Mouse (Mus musculus) spleen, embryonic (tissue): Measurements from ENCODE around the gene Hdac9.
"Not testable (repeated sequence)": the region's sequence is repeated elsewhere in the genome, so short reads cannot be mapped to it uniquely, and the experiment has no call there.

Experiments used
- CTCF ChIA-PET: fragments of 350-600 bp; sonication (Branson Sonifier 250); formaldehyde crosslinking; loops from one replicate; lab custom pipeline; 2022; lab: Charles Lee

The Hdac9 gene

DNA sequence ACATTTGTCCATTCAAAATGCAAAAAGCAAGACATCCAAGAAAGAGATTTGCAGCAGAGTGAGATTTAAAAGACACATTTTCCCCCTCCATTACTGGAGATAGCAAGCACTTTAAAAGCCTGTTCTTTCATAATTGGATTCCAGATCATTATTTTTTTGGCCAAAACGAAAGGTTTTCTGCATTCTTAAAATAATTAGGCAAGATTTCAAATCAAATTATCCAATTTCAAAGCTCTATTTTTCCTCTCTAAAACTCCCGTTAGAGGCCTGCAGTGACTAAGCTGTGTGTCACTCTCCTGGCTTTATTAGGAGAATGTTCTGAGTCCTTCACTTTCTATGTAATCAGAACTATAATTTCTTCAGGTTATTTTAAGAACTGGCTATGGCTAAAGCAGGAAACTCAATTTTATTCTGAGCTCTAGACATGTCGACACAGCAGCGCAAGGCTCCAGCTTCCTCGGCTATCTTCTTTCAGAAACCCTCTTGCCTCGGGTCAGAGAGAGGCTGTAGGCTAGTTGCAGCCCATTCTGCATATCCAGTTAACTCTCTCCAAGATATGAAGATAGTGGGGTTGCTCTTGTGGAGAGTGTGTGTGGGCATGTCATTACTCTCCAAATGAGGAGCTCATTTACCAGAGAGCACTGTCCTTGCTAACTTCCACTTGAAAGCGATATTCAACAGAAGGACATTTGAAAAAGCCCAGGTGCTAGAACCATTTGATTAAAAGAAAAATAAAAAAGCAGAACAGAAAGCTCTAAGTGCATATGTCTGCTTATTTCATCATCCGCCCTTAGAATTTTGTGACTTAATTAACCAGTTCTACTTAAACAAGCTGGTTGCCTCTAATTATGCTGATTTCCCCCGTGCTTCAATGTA is 417.9 kb downstream of the Hdac9 start:
- CTCF ChIA-PET = no interaction called here

- CTCF ChIA-PET = no interaction called here
These were observed 418.6 kb downstream of the Hdac9 start for GRCm38 (mm10) chr12:34498331-34498730.

DNA sequence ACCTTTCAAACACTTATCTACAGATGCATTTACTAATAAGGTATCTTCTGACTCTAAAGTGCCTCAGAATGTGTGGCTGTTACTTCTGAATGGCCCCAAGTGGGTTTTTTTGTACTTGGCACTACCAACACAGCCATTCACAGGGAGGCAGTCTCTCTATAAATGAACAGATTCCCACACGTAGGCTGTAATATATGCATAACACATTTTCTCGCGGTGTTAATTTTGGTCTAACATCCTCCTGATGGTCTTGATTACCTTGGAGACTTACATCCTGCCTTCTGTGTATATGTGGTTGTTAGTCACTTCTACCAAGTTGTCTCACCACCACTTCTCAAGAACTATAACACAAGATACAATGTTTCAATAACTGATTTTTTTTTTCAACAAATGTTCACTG is 419.2 kb downstream of the Hdac9 start:
- CTCF ChIA-PET = no interaction called here

- CTCF ChIA-PET = interaction anchor here (0.9 kb wide), 1 partner anchor 20 kb away, joined by 3 read pairs; no protein-coding TSS in a partner anchor
These were observed 421.0 kb downstream of the Hdac9 start for GRCm38 (mm10) chr12:34495940-34496339.

- CTCF ChIA-PET = no interaction called here
These were observed 427.3 kb downstream of the Hdac9 start for GRCm38 (mm10) chr12:34489629-34490028.

DNA sequence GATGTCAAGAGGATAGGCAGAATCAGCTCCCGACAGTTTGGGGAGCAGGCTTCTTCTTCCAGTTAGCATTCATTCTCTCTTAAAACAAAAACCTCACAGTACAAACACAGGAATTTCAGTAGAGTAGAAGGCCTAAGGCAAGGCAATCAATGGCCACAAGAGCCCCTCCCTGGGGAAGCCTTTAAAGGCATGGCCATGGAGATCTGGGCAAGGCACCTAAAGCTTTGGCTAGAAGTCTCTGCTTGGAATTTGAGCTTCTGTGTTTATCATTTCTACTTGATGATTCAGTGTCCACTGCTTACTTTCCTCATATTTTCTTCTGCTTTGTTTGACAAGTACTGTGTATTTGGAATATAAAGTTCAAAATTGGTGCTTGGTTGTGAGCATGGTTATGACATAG is 429.2 kb downstream of the Hdac9 start:
- CTCF ChIA-PET = no interaction called here

DNA sequence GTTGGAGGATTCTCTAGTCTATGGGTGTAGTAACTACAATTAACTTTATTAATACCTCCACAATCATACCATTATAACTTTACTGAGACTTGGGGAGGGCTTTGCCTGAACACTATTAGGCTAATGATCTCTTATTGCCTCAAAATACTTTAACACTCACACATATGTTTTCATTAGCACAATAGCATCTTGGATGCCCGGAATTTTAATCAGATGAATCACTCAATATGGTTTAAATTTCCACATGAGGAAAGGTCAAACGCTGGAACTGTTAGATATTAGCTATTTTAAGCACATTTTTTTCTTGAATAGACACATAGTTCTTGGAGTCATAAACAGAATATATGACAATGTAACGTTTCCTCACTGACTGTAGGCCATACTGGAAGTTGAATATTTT is 429.9 kb downstream of the Hdac9 start:
- CTCF ChIA-PET = no interaction called here

- CTCF ChIA-PET = no interaction called here
These were observed 430.9 kb downstream of the Hdac9 start for GRCm38 (mm10) chr12:34486016-34486415.

DNA sequence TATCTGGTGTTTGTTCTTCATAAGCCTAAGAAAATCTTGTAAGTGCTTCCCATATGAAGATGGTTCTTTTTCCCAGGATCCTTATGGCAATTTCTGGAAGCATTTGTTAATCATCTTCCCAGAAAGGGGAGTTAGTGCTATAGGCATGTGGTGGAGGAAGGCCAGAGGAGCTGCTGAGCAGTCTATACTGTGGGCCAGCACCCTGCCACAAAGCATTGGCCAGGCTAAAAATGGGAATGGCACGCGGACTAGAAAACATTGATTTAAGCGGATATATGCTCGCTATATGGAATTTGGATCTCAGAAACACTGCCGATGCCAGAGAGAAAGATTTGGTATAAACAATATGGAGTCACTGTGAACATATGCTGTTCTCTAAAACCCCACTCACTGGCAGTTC is 435.2 kb downstream of the Hdac9 start:
- CTCF ChIA-PET = no interaction called here

GRCm38 (mm10) chr12:34472949-34473651 is 443.8 kb downstream of the Hdac9 start:
- CTCF ChIA-PET = no interaction called here

GRCm38 (mm10) chr12:34472542-34472941 is 444.4 kb downstream of the Hdac9 start:
- CTCF ChIA-PET = no interaction called here

- CTCF ChIA-PET = interaction anchor here (0.7 kb wide), 1 partner anchor 576 kb away, joined by 3 read pairs; no protein-coding TSS in a partner anchor
These were observed 455.2 kb downstream of the Hdac9 start for GRCm38 (mm10) chr12:34461728-34462127.

GRCm38 (mm10) chr12:34452643-34453042 is 464.3 kb downstream of the Hdac9 start:
- CTCF ChIA-PET = no interaction called here

GRCm38 (mm10) chr12:34451198-34451597 is 465.7 kb downstream of the Hdac9 start:
- CTCF ChIA-PET = no interaction called here

GRCm38 (mm10) chr12:34444724-34445123 is 472.2 kb downstream of the Hdac9 start:
- CTCF ChIA-PET = not testable (repeated sequence)

DNA sequence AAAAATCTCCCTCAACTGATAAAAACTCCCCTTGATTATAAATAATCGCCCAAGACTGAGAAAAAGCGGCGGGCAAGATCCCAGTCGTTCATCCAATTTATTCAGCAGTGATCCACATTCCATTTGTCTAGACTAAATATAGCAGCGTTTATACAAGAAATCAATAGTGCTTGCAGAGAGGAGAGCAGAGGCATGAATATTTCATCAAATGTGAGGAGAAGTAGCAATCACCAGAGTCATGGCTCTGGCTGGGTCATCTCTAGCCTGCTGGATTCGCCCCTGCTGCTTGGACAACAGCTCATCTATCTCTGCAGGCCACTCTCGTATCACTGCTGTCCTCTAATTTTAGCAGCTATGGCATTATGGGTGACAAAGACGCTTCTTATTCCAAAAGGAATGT is 476.0 kb downstream of the Hdac9 start:
- CTCF ChIA-PET = no interaction called here

DNA sequence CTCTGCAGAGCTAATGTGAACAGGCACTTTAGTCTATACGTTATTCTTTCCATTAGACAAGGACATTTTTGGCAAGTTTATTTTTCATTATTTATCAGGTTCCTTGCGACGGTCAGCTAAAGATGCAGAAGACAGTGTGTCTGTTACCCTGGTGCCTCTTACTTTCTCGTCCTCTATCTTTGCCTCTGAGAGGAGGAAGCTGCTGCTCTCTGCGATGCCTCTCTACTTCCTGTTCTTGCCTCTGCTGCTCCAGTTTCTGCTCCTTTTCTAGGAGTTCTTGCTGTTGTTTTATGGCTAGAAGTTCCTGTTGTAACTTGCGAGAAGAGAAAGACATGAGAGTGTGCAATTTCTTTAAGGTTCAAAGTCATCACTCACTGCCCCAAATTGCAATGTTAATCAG is 484.0 kb downstream of the Hdac9 start:
- CTCF ChIA-PET = interaction anchor here (0.6 kb wide), 1 partner anchor 477 kb away, joined by 5 read pairs; no protein-coding TSS in a partner anchor

DNA sequence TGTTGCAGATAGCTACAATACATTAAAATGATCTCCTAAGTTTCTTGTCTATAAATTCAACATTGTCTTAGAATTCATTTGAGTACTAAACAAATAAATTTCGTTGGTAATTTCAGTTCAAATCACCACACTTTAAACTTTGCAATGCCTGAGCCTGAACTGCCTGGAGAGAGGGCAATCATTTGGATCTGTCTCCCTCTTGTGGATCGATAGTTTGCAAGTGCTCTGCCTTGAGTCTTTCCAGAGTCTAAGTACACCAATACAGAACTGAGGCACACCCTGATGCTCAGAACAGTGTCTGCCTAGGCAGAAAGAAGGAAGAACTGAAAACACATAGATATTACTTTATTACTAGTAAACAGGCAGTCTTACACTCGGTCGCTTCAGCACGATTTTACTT is 484.4 kb downstream of the Hdac9 start:
- CTCF ChIA-PET = interaction anchor here (0.6 kb wide), 1 partner anchor 56 kb away, joined by 3 read pairs; no protein-coding TSS in a partner anchor

DNA sequence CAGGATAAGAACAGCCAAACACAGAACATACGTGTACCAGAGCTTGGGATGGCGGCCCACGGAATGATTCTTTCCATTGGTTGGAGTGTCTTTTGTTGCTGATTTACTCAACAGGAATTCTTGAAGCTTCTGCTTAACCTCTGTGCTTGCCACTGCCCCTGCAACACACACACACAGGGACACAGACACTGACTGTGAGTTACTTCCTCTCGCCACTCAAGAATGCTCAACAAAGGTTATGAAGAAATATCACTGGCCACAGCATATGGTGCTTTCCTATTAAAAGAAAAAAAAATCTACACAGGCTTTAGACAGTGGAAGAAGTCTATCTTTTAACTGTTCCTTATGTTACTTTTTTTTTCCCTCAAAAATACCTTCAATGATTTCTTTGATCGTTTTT is 485.1 kb downstream of the Hdac9 start:
- CTCF ChIA-PET = interaction anchor here (0.6 kb wide), 1 partner anchor 57 kb away, joined by 3 read pairs; no protein-coding TSS in a partner anchor

DNA sequence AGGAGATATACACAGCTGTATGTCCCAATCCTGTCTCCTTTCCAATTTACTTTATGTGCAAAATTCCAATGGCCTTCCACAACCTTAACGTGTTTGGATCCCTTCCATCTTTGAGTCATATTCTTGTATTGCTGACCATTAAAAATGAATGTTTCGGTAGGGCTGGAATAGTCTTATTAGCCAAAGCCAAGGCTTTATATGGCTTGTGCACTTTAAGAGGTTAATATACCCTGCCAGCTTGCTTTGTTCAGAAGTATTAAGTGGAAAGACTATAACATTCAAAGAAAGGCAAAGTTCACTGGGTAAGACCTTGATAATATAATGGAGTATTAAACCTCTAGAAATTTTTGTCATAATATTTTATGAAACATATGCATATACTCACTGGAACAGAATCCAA is 491.4 kb downstream of the Hdac9 start:
- CTCF ChIA-PET = no interaction called here

- CTCF ChIA-PET = no interaction called here
These were observed 508.8 kb downstream of the Hdac9 start for GRCm38 (mm10) chr12:34408139-34408538.

- CTCF ChIA-PET = no interaction called here
These were observed 509.8 kb downstream of the Hdac9 start for GRCm38 (mm10) chr12:34407143-34407542.

- CTCF ChIA-PET = no interaction called here
These were observed 514.8 kb downstream of the Hdac9 start for GRCm38 (mm10) chr12:34402065-34402464.
